Mouse (Mus musculus) embryonic facial prominence, embryonic 15.5 days (tissue): Measurements from ENCODE around the gene Bco2. TPM values are rescaled to one million over a fixed set of nuclear protein-coding genes. Genes with fewer than 3 reads are reported as not detected.

Source experiments
- ATAC-seq: fragments of 200-750 bp; cut with Nextera tagmentation; 2 replicates; pipeline ENCODE4 v1.8.0; 2017; ENCODE audit warnings: low read depth, moderate TSS enrichment; ENCODE audit not compliant: insufficient number of reproducible peaks, low FRiP score, low TSS enrichment
- H3K27ac ChIP-seq: fragments of 300-500 bp; sonication (generic); replicated peaks from 2 replicates; pipeline ENCODE4 v1.5.1; 2015; ENCODE audit warnings: mild to moderate bottlenecking, inconsistent platforms
- H3K27me3 ChIP-seq: fragments of 300-500 bp; sonication (generic); 2 replicates; pipeline ENCODE4 v1.6.1; 2015; ENCODE audit warnings: inconsistent platforms
- H3K36me3 ChIP-seq: fragments of 300-500 bp; sonication (generic); 2 replicates; pipeline ENCODE4 v1.6.1; 2015; ENCODE audit warnings: mild to moderate bottlenecking, inconsistent platforms
- H3K4me1 ChIP-seq: fragments of 300-500 bp; sonication (generic); 2 replicates; pipeline ENCODE4 v1.6.1; 2015; ENCODE audit warnings: inconsistent platforms
- H3K4me2 ChIP-seq: fragments of 300-500 bp; sonication (generic); replicated peaks from 2 replicates; pipeline ENCODE4 v1.6.1; 2015; ENCODE audit warnings: mild to moderate bottlenecking, inconsistent platforms
- H3K4me3 ChIP-seq: fragments of 300-500 bp; sonication (generic); replicated peaks from 2 replicates; pipeline ENCODE4 v1.5.1; 2015; ENCODE audit warnings: mild to moderate bottlenecking, inconsistent platforms
- H3K9ac ChIP-seq: fragments of 300-500 bp; sonication (generic); 2 replicates; pipeline ENCODE4 v1.6.1; 2015; ENCODE audit warnings: inconsistent platforms
- H3K9me3 ChIP-seq: fragments of 300-500 bp; sonication (generic); replicated peaks from 2 replicates; pipeline ENCODE4 v1.6.1; 2016; ENCODE audit warnings: inconsistent platforms
- WGBS: fragments of 180-500 bp; shearing (Covaris S2); methylation state at CpG from one replicate; pipeline ENCODE4 v1.1.7; 2015; 5-methylcytosine and 5-hydroxymethylcytosine counted together
- polyA plus RNA-seq: library from polyadenylated mRNA; unstranded; fragments of >200 nt; fragmentation: Nextera tagmentation; extraction: Ambion mirVana; gene quantifications from 2 replicates; pipeline ENCODE4 v1.2.1, GENCODE M21; 2015

The Bco2 gene
- polyA plus RNA-seq, 1 experiment from 2014 or later: 0.52 TPM

DNA sequence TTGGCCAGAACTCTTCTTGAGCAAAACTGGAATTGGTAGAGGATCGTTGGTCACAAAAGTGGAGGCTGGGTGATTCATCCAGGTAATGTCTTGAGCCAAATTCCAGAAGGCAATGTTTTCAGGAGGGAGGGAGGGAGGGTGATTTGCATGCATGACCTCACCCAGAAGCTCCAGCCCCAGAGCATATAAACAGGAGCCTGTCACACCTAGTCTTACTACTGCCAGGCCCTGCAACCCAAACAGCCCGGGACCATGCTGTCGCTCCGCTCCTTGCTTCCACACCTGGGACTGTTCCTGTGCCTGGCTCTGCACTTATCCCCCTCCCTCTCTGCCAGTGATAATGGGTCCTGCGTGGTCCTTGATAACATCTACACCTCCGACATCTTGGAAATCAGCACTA is 60.7 kb downstream of the Bco2 start, which contains the start of gene Plet1:
Gene Plet1 (plus strand): TSS at position 215 of the 400 bp plus-strand sequence.
- Histone ChIP-seq H3K27ac (no peak within 1 kb of the TSS), H3K9ac (no peak within 1 kb of the TSS), H3K27me3 (no peaks in the 10 kb centered on the region), H3K36me3 (no peaks in the 10 kb centered on the region), H3K9me3 (no peaks in the 10 kb centered on the region), H3K4me2 (no peak within 1 kb of the TSS), H3K4me1 (no peaks in the 10 kb centered on the region; the same call in 1 of the 2 replicates), H3K4me3 (no peak within 1 kb of the TSS)
- no peak for ATAC-seq
- 75% methylated on average over 6 of the region's 6 CpGs for WGBS

GRCm38 (mm10) chr9:50493777-50494176 is 61.2 kb downstream of the Bco2 start:
- ATAC-seq: no peak
- Histone ChIP-seq H3K9ac (no peak overlapping the region), H3K36me3 (no peaks in the 10 kb centered on the region), H3K9me3 (no peaks in the 10 kb centered on the region), H3K27ac (no peak overlapping the region), H3K4me2 (no peak overlapping the region), H3K4me3 (no peak overlapping the region), H3K4me1 (no peaks in the 10 kb centered on the region; the same call in 1 of the 2 replicates), H3K27me3 (no peaks in the 10 kb centered on the region)
- 75% methylated on average over 2 of the region's 2 CpGs for WGBS

GRCm38 (mm10) chr9:50491531-50492045 is 63.4 kb downstream of the Bco2 start:
- 64% methylated on average over 2 of the region's 2 CpGs for WGBS
- Histone ChIP-seq H3K4me3 (no peak overlapping the region), H3K9ac (no peak overlapping the region), H3K4me2 (no peak overlapping the region), H3K9me3 (no peaks in the 10 kb centered on the region), H3K4me1 (no peaks in the 10 kb centered on the region; the same call in 1 of the 2 replicates), H3K36me3 (no peaks in the 10 kb centered on the region), H3K27me3 (no peaks in the 10 kb centered on the region), H3K27ac (no peak overlapping the region)
- ATAC-seq: no peak

DNA sequence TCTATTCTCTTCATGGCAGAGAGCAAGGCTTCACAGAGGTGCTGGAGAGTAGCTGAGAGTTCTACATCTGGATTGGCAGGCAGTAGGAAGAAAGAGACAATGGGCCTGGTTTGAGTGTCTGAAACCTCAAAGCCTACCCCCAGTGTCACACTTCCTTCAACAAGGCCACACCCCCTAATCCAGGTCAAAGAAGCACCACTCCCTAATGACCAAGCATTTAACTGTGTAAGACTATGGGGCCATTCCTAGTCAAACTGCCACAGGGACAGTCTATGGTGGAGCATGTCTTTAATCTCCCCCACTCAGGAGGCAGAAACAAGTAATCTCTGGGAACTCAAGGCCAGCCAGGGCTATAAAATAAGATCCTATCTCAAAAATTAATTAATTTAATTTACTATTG is 64.1 kb downstream of the Bco2 start:
- Histone ChIP-seq H3K27ac (no peak overlapping the region), H3K9me3 (no peaks in the 10 kb centered on the region), H3K27me3 (no peaks in the 10 kb centered on the region), H3K4me2 (no peak overlapping the region), H3K9ac (no peak overlapping the region), H3K36me3 (no peaks in the 10 kb centered on the region), H3K4me3 (no peak overlapping the region), H3K4me1 (peaks cover under 1% of the 10 kb centered on the region; the same call in 1 of the 2 replicates)
- no peak for ATAC-seq

GRCm38 (mm10) chr9:50485521-50485920 is 69.5 kb downstream of the Bco2 start:
- Histone ChIP-seq H3K9me3 (no peaks in the 10 kb centered on the region), H3K4me3 (peak overlapping the region; percentile 7; the same call in 1 of the 2 replicates), H3K4me1 (peaks cover 6% of the 10 kb centered on the region), H3K36me3 (no peaks in the 10 kb centered on the region), H3K4me2 (peak overlapping the region; percentile 21; the same call in 1 of the 2 replicates), H3K27ac (no peak overlapping the region), H3K27me3 (no peaks in the 10 kb centered on the region), H3K9ac (no peak overlapping the region; the same call in 1 of the 2 replicates)
- 7% methylated on average over 10 of the region's 10 CpGs for WGBS
- no peak for ATAC-seq

Other genes starting within 250 kb of the Bco2 start
- 306 and 531 TPM in 2 replicates for gene Rpl10-ps3, start 210.2 kb downstream of the Bco2 start, polyA plus RNA-seq
- gene Plet1, start 60.7 kb downstream of the Bco2 start, polyA plus RNA-seq: 11.7 and 15.6 TPM in 2 replicates
- gene Pts, start 26.5 kb downstream of the Bco2 start, polyA plus RNA-seq: 68.0 and 75.7 TPM in 2 replicates
- gene Il18, start 354 bp downstream of the Bco2 start, polyA plus RNA-seq: 6.5 and 7.9 TPM in 2 replicates
- not detected in 2 replicates for gene Tex12, start 6.1 kb upstream of the Bco2 start, polyA plus RNA-seq
- gene Sdhd, start 48.6 kb upstream of the Bco2 start, polyA plus RNA-seq: 249 TPM in 2 replicates
- 208 and 217 TPM in 2 replicates for gene Timm8b, start 48.7 kb upstream of the Bco2 start, polyA plus RNA-seq
- gene Pih1d2, start 62.1 kb upstream of the Bco2 start, polyA plus RNA-seq: 8.8 and 12.8 TPM in 2 replicates
- gene Nkapd1, start 62.3 kb upstream of the Bco2 start, polyA plus RNA-seq: 23.1 and 25.2 TPM in 2 replicates
- 50.1 and 51.3 TPM in 2 replicates for gene Dlat, start 104.6 kb upstream of the Bco2 start, polyA plus RNA-seq
- gene Dixdc1, start 184.3 kb upstream of the Bco2 start, polyA plus RNA-seq: 13.7 and 17.2 TPM in 2 replicates
- 9.5 TPM in 2 replicates for gene 2310030G06Rik, start 191.4 kb upstream of the Bco2 start, polyA plus RNA-seq
- 139 and 178 TPM in 2 replicates for gene Cryab, start 196.1 kb upstream of the Bco2 start, polyA plus RNA-seq
- 61.2 and 79.5 TPM in 2 replicates for gene Hspb2, start 197.2 kb upstream of the Bco2 start, polyA plus RNA-seq
- gene Fdxacb1, start 213.1 kb upstream of the Bco2 start, polyA plus RNA-seq: 10.8 and 11.3 TPM in 2 replicates
- 33.9 and 35.2 TPM in 2 replicates for gene Alg9, start 219.8 kb upstream of the Bco2 start, polyA plus RNA-seq
- gene 1110032A03Rik, start 220.3 kb upstream of the Bco2 start, polyA plus RNA-seq: 39.9 and 51.9 TPM in 2 replicates